Mouse (Mus musculus) limb, embryonic 12.5 days (tissue): ENCODE measurements around the gene Kcnq1. TPM values are rescaled to one million over a fixed set of nuclear protein-coding genes. Genes with fewer than 3 reads are reported as not detected.

Source experiments
- ATAC-seq: fragments of 200-750 bp; cut with Nextera tagmentation; 2 replicates; pipeline ENCODE4 v1.8.0; 2017; ENCODE audit warnings: low read depth, moderate TSS enrichment; ENCODE audit not compliant: insufficient number of reproducible peaks, insufficient read depth, low FRiP score, low TSS enrichment
- H3K27ac ChIP-seq: fragments of 300-500 bp; sonication (generic); 2 replicates; pipeline ENCODE4 v1.5.1; 2016; ENCODE audit warnings: mild to moderate bottlenecking, moderate library complexity
- H3K27me3 ChIP-seq: fragments of 300-500 bp; sonication (generic); 2 replicates; pipeline ENCODE4 v1.6.1; 2016; ENCODE audit warnings: mild to moderate bottlenecking, moderate library complexity
- H3K36me3 ChIP-seq: fragments of 300-500 bp; sonication (generic); 2 replicates; pipeline ENCODE4 v1.6.1; 2016; ENCODE audit warnings: mild to moderate bottlenecking, moderate library complexity
- H3K4me1 ChIP-seq: fragments of 300-500 bp; sonication (generic); replicated peaks from 2 replicates; pipeline ENCODE4 v1.6.1; 2016
- H3K4me2 ChIP-seq: fragments of 300-500 bp; sonication (generic); 2 replicates; pipeline ENCODE4 v1.6.1; 2016; ENCODE audit warnings: mild to moderate bottlenecking, moderate library complexity
- H3K4me3 ChIP-seq: fragments of 300-500 bp; sonication (generic); replicated peaks from 2 replicates; pipeline ENCODE4 v1.5.1; 2016; ENCODE audit warnings: mild to moderate bottlenecking
- H3K9ac ChIP-seq: fragments of 300-500 bp; sonication (generic); replicated peaks from 2 replicates; pipeline ENCODE4 v1.6.1; 2016; ENCODE audit warnings: mild to moderate bottlenecking, moderate library complexity
- H3K9me3 ChIP-seq: fragments of 300-500 bp; sonication (generic); 2 replicates; pipeline ENCODE4 v1.6.1; 2016; ENCODE audit warnings: mild to moderate bottlenecking, moderate library complexity
- WGBS: fragments of 180-500 bp; shearing (Covaris S2); methylation state at CpG from one replicate; pipeline ENCODE4 v1.1.7; 2016; 5-methylcytosine and 5-hydroxymethylcytosine counted together
- polyA plus RNA-seq: library from polyadenylated mRNA; unstranded; fragments of >200 nt; fragmentation: Nextera tagmentation; extraction: Ambion mirVana; gene quantifications from 2 replicates; pipeline ENCODE4 v1.2.1, GENCODE M21; 2016

Gene Kcnq1
- polyA plus RNA-seq, 1 experiment from 2014 or later, result 0.94 TPM

GRCm38 (mm10) chr7:143313572-143314319, 207.6 kb downstream of the Kcnq1 start:
- H3K27me3 ChIP-seq, result peaks cover 4% of the 10 kb centered on the region; the same call in 1 of the 2 replicates
- no peak overlapping the region for H3K4me2 ChIP-seq
- H3K4me3 ChIP-seq, result no peak overlapping the region
- H3K9me3 ChIP-seq, result no peaks in the 10 kb centered on the region
- WGBS, result 85% methylated on average over 11 of the region's 11 CpGs
- H3K36me3 ChIP-seq, result no peaks in the 10 kb centered on the region
- peaks cover 33% of the 10 kb centered on the region for H3K4me1 ChIP-seq
- no peak overlapping the region for H3K9ac ChIP-seq
- ATAC-seq, result no peak
- H3K27ac ChIP-seq, result no peak overlapping the region

GRCm38 (mm10) chr7:143318512-143318911, 212.3 kb downstream of the Kcnq1 start:
- Histone ChIP-seq H3K4me1 (0 out of 2 replicates have a peak, but pooled peaks cover 16% of the 10 kb centered on the region), H3K9ac (no peak overlapping the region), H3K4me2 (no peak overlapping the region), H3K4me3 (no peak overlapping the region), H3K36me3 (no peaks in the 10 kb centered on the region), H3K27me3 (peaks cover 4% of the 10 kb centered on the region; the same call in 1 of the 2 replicates), H3K9me3 (no peaks in the 10 kb centered on the region), H3K27ac (no peak overlapping the region)
- WGBS, result 21% methylated on average over 5 of the region's 5 CpGs
- no peak for ATAC-seq

GRCm38 (mm10) chr7:143320367-143320766, 214.2 kb downstream of the Kcnq1 start:
- no peak overlapping the region for H3K4me2 ChIP-seq
- peaks cover 15% of the 10 kb centered on the region for H3K4me1 ChIP-seq
- no peak for ATAC-seq
- no peak overlapping the region for H3K9ac ChIP-seq
- H3K36me3 ChIP-seq, result no peaks in the 10 kb centered on the region
- peak overlapping the region; percentile 36 for H3K27ac ChIP-seq
- H3K4me3 ChIP-seq, result no peak overlapping the region
- no peaks in the 10 kb centered on the region for H3K9me3 ChIP-seq
- peaks cover 4% of the 10 kb centered on the region for H3K27me3 ChIP-seq
- WGBS, result 56% methylated on average over 8 of the region's 8 CpGs

GRCm38 (mm10) chr7:143325051-143325450, 218.9 kb downstream of the Kcnq1 start:
- peak overlapping the region; percentile 83 for H3K27ac ChIP-seq
- ATAC-seq, result no peak
- WGBS, result 69% methylated on average over 16 of the region's 16 CpGs

GRCm38 (mm10) chr7:143328185-143328915, 222.2 kb downstream of the Kcnq1 start:
- H3K4me3 ChIP-seq, result no peak overlapping the region
- H3K27ac ChIP-seq, result peak overlapping the region; percentile 53; the same call in 1 of the 2 replicates
- no peak overlapping the region for H3K9ac ChIP-seq
- H3K4me2 ChIP-seq, result no peak overlapping the region
- no peaks in the 10 kb centered on the region for H3K36me3 ChIP-seq
- peaks cover 49% of the 10 kb centered on the region for H3K4me1 ChIP-seq
- peaks cover 11% of the 10 kb centered on the region for H3K27me3 ChIP-seq
- ATAC-seq, result peak; percentile 39; the same call in 1 of the 2 replicates
- WGBS, result 31% methylated on average over 18 of the region's 18 CpGs
- H3K9me3 ChIP-seq, result no peaks in the 10 kb centered on the region

More at GRCm38 (mm10) chr7:143325051-143325450, 218.9 kb downstream of the Kcnq1 start:
- no peaks in the 10 kb centered on the region for H3K9me3 ChIP-seq
- H3K4me1 ChIP-seq, result peaks cover 50% of the 10 kb centered on the region
- H3K4me2 ChIP-seq, result no peak overlapping the region
- no peak overlapping the region for H3K4me3 ChIP-seq
- H3K36me3 ChIP-seq, result no peaks in the 10 kb centered on the region
- H3K27me3 ChIP-seq, result peaks cover 4% of the 10 kb centered on the region; the same call in 1 of the 2 replicates
- H3K9ac ChIP-seq, result no peak overlapping the region

GRCm38 (mm10) chr7:143329110-143329810, 223.1 kb downstream of the Kcnq1 start:
- Histone ChIP-seq H3K36me3 (no peaks in the 10 kb centered on the region), H3K9me3 (no peaks in the 10 kb centered on the region), H3K4me1 (peaks cover 56% of the 10 kb centered on the region), H3K27me3 (peaks cover 11% of the 10 kb centered on the region), H3K4me2 (no peak overlapping the region), H3K27ac (no peak overlapping the region), H3K4me3 (no peak overlapping the region), H3K9ac (no peak overlapping the region)
- ATAC-seq, result no peak
- 70% methylated on average over 14 of the region's 14 CpGs for WGBS

- WGBS, result 62% methylated on average over 8 of the region's 8 CpGs
- Histone ChIP-seq H3K36me3 (no peaks in the 10 kb centered on the region), H3K27me3 (peaks cover 8% of the 10 kb centered on the region; the same call in 1 of the 2 replicates), H3K27ac (no peak overlapping the region), H3K4me1 (peaks cover 31% of the 10 kb centered on the region), H3K4me3 (no peak overlapping the region), H3K9me3 (peaks cover 6% of the 10 kb centered on the region), H3K9ac (no peak overlapping the region), H3K4me2 (no peak overlapping the region)
- no peak for ATAC-seq
These were observed 226.9 kb downstream of the Kcnq1 start for GRCm38 (mm10) chr7:143333040-143333439.

- peaks cover 8% of the 10 kb centered on the region; the same call in 1 of the 2 replicates for H3K27me3 ChIP-seq
- no peak overlapping the region for H3K9ac ChIP-seq
- no peak overlapping the region for H3K4me2 ChIP-seq
- 42% methylated on average over 4 of the region's 4 CpGs for WGBS
- no peak for ATAC-seq
- H3K4me3 ChIP-seq, result no peak overlapping the region
- no peaks in the 10 kb centered on the region for H3K36me3 ChIP-seq
- peaks cover 26% of the 10 kb centered on the region for H3K4me1 ChIP-seq
- peaks cover 9% of the 10 kb centered on the region for H3K9me3 ChIP-seq
- no peak overlapping the region for H3K27ac ChIP-seq
These were observed 227.4 kb downstream of the Kcnq1 start for GRCm38 (mm10) chr7:143333604-143334003.

GRCm38 (mm10) chr7:143338690-143339089, 232.5 kb downstream of the Kcnq1 start:
- WGBS, result 78% methylated on average over 4 of the region's 4 CpGs
- no peak overlapping the region for H3K9ac ChIP-seq
- no peaks in the 10 kb centered on the region for H3K36me3 ChIP-seq
- peaks cover 9% of the 10 kb centered on the region for H3K9me3 ChIP-seq
- no peak overlapping the region for H3K27ac ChIP-seq
- 0 out of 2 replicates have a peak, but pooled peaks cover 3% of the 10 kb centered on the region for H3K27me3 ChIP-seq
- ATAC-seq, result no peak
- peaks cover 36% of the 10 kb centered on the region for H3K4me1 ChIP-seq
- no peak overlapping the region for H3K4me3 ChIP-seq
- no peak overlapping the region for H3K4me2 ChIP-seq

- H3K4me3 ChIP-seq, result no peak overlapping the region
- H3K36me3 ChIP-seq, result no peaks in the 10 kb centered on the region
- H3K9me3 ChIP-seq, result peaks cover 9% of the 10 kb centered on the region
- H3K27me3 ChIP-seq, result 0 out of 2 replicates have a peak, but pooled peaks cover 3% of the 10 kb centered on the region
- no peak overlapping the region for H3K9ac ChIP-seq
- 0 out of 2 replicates have a peak overlapping the region, but pooled peaks have one; percentile 23 for H3K27ac ChIP-seq
- H3K4me2 ChIP-seq, result no peak overlapping the region
- ATAC-seq, result peak; percentile 45; the same call in 1 of the 2 replicates
- WGBS, result 43% methylated on average over 15 of the region's 15 CpGs
- H3K4me1 ChIP-seq, result peaks cover 38% of the 10 kb centered on the region
These were observed 234.6 kb downstream of the Kcnq1 start for GRCm38 (mm10) chr7:143340601-143341281.
